Mouse (Mus musculus): ENCODE results near the gene Usp12.
A peak's percentile ranks its signal among the peaks of the same experiment; 100 is the strongest.

Gene Usp12

DNA sequence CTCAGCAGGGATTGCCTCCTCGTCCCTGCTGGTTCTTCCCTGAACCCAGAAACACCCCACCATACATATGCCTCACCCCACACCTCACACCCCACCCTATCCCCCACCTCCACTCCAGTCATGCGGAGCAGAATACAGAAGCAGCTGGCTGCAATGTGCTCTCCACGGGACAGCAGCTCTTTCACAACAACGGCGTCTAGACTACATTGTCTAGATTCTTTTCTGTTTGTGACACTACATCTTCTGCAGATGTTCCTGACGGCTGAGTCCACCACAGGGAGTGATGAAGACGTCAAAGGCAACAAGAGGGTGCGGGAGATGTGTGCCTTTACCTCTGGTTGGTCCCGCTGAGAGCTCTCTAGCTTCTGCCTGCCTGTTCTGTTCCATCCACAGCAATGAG is 3.2 kb upstream of the Usp12 start:
- no peak for DNase-seq (ENCODE audit: low spot score in 2 of 2)

DNA sequence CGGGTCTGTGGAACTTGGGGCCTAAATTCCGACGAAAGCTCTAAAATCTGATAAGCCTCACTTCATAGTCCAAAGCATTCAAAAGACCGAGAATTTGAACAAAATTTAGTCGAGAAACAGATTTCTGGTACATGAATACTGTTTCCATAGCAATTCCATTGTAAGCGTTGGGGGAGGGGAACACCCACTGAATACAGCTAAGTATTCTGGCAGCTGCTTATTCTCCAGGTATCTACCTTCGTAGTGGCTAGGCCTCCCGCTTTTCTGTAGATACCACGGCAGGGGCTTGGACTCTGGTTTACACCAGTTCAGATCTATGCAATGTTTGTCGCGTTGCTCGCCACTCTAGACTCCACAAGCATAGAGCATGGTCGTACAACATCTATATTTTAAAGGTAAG is 922 bp upstream of the Usp12 start:
- no peak for DNase-seq (ENCODE audit: low spot score in 2 of 2)

DNA sequence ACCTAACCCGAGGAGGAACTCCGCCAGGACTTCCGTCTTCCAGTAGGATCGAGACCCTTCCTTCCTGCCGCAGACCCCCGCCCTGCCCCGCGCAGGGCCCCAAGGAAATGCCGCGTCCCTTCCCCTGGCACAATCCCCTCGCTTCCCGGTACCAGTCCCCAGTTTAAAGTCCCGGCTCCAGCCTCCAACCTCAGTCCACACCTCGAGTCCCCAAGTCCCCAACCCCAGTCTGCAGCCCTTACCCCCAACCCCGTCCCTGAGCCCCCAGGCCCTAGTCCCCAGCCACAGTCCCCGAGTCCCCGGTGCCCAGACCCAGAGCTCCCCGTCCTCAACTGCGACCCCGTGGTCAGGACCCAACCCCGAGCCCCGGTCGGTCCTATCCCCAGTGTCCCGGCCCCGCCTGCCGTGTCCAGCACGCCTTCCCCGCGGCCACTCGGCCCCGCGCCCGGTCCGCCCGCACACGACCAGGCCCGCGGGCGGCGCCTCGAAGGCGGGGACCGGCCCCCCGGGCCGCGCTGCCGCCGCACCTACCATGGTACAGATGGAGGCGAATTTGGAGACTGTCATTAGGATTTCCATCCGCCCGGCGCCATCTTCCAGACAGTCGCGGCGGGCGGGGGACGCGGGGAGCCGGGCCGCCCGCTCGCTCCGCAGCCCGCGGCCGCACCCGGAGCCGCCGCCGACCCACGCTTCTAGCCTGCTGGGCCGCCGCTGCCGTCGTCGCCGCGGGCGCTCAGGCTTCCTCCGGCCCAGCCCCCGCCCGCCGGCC is 538 bp downstream of the Usp12 start:
- no peak for DNase-seq (ENCODE audit: low spot score in 2 of 2)

DNA sequence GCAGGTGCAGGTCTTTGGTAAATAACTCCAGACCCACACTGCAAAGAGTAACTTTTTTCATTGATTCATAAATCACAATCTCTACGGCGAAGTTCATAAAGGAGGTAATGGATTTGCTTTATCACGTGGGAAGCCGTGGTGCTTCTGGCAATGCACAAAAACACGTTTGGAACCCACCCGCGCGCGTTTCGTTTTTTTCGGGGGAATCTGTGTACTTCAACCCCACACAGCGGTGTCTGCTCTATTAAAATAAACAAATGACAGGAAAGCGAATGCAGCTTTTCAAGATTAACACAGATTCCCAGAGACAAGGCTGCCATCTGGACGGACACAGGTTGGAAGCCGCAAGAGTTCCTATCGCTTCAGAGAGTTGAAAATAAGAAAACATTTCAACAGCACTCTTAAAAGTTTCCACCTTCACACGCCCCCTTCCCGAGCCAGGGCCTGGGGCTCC is 1.1 kb downstream of the Usp12 start:
- DNase-seq (ENCODE audit: low spot score in 2 of 2) = no peak

DNA sequence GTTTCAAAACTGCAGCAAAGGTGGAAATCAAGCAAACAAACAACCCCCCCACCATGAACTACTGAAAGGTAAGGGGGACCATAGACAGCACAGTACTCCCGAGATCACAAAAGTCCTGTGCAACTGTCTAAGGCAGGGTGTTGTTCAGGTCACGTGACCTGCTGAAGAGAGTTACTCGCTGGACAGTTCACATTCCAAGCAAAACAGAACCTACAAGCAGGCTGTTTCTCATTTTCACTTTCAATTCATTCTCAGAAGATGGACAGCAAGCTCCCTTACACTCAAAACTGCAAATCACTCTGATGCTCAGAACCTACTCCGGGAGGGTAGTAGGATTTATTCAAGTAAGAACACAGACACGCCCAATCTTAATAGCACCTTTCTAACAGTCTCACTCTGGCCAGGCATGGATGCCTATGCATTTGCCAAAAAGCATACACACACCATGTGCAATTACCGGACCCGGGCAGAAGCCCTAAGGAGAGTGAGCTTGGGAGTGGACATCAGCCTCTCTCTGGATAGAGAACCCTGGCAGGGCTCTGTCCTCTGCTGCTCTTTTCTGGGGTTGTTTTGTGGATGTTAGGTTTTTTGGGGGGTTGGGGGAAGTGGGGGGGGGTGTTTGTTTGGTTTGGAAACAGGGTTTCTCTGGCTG is 2.5 kb downstream of the Usp12 start:
- DNase-seq (ENCODE audit: low spot score in 2 of 2) = no peak

DNA sequence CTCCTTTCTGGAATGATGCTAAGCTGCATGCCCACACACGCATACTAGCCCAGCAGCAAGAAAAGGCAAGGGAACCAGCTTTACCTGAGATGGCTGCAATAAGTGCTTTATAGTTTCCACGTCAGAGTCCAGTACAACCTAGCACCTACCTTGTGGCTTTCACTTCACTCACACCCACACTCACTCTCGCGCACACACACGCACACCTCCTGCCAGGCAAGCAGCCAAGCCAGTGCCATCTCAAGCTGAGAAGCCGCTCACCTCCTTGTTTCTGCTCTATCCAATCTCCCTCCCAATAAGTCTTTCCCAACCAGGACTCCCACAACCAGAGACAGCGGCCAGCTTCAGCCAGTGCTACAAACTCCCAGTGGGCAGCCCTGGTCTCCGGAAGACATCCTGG is 3.9 kb downstream of the Usp12 start:
- peak; percentile 39 to 56 for DNase-seq (ENCODE audit: low spot score in 2 of 2)

DNA sequence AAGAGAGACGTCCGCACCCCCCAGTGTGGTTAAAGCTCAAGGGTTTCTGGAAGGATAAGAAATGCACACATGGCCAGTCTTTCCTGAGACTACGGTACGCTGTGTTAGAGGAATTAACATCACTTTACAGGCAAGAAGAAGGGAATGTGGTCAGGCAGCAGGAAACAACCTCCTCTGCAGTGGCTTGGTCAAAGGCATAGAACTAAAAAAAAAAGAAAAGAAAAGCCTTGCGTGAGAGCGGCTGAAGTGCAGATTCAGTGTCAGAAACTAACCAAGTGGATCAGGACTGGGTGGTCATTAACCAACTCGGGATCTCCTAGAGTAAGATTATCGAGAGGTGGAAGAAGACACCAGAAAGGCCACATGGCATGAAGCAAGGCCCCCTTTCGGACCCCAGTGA is 5.4 kb downstream of the Usp12 start:
- DNase-seq (ENCODE audit: low spot score in 2 of 2) = no peak

DNA sequence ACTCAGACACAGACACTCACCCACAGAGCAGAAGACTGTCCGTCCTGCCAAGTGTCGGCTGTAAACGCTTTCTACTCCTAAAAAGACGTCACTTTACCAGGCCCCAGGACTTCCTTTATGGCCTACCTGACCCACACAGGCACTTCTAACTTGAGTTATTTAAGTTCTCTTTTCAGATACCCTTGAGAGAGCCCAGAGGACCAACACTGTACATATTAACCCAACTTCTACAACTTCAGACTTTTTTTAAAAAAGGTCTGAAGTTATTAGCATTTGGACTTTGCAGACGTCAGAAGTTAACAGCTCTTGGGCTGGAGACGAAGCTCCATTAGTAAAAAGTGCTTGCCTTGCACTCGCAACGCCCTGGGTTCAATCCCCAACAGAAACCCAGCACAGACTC is 8.7 kb downstream of the Usp12 start:
- no peak for DNase-seq (ENCODE audit: low spot score in 2 of 2)

DNA sequence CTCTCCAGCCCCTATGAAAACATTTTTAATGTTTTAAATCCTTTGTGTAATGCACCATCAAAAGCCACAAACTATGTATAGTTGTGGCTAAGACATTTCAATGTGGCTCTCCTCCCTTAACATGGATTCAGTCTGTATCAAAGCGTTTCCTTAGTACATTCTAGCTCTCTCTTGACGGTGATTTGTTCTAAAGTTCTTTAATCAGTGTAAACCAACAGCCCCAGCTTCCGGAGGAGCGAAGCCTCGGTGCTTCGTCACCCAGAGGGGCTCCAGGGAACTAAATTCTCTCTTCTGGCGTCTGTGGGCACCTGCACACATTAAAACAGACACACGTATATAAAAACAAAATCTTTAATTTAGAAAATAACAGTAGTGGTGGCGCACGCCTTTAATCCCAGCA is 10.9 kb downstream of the Usp12 start:
- DNase-seq (ENCODE audit: low spot score in 2 of 2) = no peak

DNA sequence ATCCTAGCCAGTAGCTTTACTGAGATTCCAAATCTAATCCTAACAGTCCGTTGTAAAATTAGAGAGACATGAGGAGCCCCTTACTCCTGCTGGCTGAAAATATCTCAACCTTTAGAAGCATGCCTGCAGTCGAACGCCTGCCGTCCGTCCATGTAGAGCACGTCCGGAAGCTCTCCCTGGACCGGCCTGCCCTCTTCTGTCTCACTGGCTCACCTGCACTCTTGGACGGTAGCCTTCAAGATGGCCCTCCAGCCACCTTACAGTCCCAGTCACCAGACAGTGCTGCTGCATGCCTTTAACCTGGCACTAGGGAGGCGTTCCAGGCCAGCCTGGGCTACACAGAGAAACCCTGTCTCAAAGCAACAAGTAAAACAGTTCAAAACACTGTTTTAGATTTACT is 11.5 kb downstream of the Usp12 start:
- no peak for DNase-seq (ENCODE audit: low spot score in 2 of 2)

DNA sequence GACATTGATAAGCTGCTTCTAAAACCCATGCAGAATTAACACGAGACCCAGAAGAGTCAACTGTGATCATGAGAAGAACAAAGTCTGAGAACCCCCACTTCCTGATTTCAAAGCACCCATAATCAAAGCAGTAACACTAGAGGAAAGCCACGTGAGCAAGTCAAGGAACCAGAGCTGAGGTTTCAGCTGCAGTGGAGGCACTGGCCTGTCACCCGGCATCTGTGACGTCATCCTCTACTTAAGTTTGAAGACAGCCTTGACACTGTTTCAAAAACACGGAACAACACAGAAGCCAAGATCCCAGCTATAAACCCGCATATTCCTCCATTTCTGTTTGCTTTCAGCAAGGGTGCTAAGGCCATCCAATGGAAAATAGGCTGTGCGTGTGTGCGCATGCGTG is 13.1 kb downstream of the Usp12 start:
- peak; percentile 77 to 83 for DNase-seq (ENCODE audit: low spot score in 2 of 2)

DNA sequence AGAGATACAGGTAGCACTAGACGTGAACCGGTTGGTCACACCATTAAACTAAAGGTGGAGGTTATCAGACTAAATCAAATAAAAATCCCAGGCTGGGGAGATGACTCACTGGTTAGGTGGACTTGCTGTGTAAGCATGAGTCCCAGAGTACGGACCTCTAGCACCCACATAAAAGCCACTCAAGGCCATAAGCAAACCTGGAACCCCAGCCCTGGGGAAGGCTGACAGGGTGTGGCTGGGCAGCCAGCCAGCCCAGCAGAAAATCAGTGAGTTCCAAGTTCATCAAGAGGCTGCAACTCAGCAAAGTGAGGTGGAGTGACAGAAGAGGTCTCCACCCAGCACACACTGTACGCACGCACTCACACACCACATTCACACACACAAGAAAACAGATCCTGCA is 14.9 kb downstream of the Usp12 start:
- DNase-seq (ENCODE audit: low spot score in 2 of 2) = no peak

DNA sequence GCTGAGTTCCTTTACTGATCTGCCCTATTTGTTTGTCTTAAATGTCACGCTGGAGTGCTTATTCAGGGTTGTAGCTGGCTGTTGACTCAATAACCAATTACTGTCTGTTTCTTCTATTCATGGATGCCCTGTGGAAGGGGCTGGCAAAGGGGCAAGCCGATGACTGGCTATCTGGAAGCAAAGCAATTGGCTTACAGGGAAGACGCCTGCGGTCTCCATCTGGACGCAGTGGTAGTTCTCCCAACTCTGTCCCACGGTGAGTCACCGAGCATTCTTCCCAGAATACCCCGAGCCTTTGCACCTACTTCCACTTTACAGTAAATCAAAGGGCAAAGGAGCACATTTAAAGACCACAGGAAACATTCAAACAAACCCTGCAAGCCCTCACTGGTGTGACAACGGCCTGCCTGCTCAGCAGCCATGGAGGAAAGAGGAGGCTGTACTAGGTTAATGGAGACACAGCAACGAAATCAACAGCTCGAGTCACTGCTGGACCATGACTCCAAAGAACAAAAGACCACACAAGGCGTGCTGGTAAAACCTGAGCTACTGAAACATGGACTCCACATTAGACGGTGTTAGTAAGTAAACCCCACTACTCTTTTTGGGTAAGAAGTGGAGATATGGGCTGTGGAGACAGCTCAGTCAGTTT is 17.7 kb downstream of the Usp12 start:
- no peak for DNase-seq (ENCODE audit: low spot score in 2 of 2)

DNA sequence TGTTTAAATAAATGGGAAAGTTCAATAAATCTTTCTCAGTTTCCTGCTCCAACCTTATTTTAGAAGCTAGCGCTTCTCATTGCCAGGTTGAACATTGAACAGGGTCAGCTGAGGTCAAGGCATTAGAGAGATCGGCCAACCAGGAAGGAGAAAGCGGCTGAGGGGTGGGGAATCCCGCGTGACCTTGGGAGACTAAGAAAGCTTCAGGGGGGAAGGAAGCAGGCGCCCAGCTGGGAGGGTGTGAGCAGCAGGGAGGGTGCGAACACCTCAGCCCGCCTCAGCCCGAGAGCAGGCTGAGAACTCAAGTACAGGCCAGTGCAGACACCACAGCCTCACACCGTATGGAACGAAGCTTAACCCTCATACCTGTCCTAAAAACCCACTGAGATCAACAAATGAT is 22.8 kb downstream of the Usp12 start:
- peak; percentile 50 to 55 for DNase-seq (ENCODE audit: low spot score in 2 of 2)

DNA sequence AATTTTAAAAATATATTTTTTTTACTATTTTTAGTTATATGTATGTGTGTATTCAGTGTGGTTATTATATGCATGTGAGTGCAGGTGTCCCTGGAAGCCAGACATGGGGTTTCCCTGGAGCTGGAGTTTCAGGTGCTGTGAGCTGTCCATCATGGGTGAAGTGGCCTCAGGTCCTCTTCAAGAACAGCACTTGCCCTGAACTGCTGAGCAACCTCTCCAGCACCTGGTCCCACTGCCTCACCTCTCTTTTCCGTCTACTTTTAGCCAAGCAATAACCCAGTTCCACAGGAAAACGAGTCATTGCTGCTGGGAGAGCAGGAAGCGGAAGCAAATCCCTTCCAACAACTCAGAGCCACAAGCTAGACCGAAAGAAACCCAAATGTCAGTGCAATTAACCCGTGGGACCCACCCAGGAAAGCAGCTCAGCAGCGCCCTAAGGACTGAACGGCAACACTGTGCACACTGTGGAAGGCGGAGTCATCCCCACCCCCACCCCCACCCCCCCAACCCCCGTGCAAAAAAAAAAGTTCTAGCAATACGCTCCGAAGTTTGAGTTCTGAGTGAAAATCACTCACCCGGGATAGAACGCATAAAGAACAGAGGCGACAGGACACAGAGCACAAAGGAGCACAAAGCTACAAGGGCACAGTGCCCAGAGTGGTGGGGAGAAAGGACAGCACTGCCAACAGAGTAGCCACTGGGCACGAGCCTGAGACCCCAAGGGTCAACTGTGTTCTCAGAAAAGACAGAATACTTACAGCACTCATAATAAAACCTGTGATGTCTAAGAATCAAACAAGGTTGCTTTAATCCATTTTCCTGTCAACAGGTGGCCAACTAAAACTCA is 24.6 kb downstream of the Usp12 start:
- DNase-seq (ENCODE audit: low spot score in 2 of 2) = no peak

DNA sequence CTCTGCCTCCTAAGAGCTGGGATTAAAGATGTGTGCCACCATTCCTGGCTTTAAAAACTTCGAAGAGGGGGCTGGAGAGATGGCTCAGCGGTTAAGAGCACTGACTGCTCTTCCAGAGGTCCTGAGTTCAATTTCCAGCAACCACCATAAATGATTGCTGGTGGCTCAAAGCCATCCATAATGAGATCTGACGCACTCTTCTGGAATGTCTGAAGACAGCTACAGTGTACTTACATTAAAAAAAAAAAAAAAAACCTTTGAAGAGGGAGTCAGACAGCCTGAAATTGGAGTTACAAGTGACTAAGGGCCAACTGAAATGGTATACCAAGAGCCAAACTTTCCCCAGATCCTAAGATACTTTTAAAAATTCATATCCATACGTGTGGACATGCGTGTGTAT is 29.0 kb downstream of the Usp12 start:
- no peak for DNase-seq (ENCODE audit: low spot score in 2 of 2)

DNA sequence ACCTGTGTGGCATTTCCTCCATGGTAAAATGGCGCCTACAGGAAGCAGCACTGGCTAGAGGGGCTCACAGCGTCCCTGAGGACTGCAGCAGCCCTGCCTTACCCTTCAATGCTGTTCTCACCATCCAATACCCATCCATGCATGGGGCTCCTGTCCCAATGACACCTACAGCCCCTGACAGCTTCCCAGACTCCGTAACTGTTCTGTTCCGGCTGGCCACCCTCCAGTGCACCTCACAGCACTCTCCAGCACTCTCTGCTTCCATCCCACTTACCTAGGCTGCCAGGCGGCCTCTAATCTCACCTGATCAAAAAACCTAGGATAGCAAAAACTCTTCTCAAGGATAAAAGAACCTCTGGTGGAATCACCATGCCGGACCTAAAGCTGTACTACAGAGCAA is 35.6 kb downstream of the Usp12 start:
- no peak for DNase-seq (ENCODE audit: low spot score in 2 of 2)

DNA sequence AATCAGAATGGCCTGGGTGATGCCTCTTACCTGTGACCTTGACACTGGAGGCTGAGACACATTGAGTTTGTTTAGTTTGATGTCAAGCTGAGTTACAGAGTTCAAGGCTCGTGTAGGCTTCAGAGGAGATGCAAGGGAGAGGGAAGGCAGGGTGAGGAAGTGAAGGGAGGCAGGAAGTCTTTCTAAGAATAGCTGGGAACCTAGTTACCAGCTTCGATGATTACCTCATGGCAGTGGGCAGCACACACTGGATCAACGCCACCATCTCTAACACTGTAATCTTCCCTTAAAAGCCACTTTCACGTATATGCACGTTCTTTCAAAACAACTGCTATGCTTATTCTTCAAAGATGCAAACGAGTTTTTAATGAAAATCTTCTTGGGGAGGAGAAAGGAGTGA is 36.9 kb downstream of the Usp12 start:
- DNase-seq (ENCODE audit: low spot score in 2 of 2) = no peak

DNA sequence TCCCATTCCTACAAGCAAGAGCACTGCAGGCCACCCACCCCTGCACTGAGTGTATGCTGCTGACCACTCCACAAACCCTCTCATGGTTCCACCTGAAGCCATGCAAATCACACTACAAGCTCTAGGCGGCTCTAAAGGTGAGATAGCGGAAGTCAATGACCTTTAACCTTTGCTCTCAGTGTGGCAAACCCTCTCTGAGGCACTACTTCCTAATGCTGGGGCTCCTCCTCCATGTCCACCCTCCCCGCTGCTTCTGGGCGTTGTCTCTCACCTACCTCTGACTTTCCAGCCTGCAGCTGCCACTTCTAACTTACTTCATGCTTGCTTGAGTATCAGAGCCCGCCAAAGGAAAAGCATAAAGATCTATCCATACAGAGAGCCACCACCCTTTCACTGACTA is 37.5 kb downstream of the Usp12 start:
- DNase-seq (ENCODE audit: low spot score in 2 of 2) = no peak

DNA sequence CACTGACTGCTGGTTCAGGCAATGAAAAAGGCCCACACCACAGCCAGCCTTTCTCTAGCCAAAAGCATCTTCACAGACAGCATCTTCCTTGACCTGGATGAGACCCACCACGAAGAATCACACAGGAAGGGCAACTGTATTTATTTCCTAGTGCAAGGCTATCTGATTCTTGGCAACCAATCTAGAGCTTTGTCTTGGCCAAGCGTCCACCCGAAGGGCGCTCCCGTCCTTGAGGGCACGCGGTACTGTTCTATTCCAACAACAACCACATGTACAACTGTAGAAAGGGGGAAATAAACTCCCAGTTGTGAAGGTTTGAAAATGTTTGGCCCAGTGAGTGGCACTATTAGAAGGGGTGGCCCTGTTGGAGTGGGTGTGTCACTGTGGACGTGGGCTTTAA is 41.6 kb downstream of the Usp12 start:
- DNase-seq (ENCODE audit: low spot score in 2 of 2) = no peak

DNA sequence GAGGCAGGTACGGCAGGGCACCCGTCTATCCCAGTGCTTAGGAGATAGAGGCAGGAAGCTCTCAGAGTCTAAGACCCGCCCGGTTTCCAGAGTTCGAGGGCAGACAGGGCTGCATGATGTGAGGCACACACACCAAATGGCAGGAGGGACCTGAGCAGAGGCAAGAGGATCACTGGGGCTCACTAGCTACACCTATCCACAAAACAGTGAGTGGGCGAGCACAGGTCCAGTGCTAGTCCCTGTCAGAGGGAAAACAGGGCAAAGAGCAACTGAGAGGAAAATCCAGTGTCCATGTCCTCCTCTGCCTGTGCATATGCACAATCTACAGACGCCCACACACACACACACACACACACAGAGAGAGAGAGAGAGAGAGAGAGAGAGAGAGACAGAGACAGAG is 43.8 kb downstream of the Usp12 start:
- no peak for DNase-seq (ENCODE audit: low spot score in 2 of 2)

DNA sequence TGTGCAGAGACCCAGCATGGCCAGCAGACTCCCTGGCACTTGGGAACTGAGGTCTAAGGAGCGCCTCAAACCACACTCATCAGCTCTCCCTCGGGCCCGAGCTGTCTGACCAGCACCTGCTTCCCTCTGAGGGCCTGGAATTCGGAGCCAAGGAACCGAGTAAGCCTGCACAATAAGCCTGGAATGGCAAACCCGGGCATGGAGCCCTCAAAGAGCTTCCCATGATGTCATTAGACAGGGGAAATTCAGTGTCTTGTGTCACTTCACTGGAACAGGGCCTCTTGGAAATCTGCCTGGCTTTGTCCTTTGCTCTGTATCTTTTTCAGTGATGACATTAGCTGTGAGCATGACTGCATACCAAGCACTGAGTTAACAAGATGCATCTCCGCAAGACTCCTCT is 44.5 kb downstream of the Usp12 start:
- no peak for DNase-seq (ENCODE audit: low spot score in 2 of 2)

Measured in natural killer cell, adult 2 months (primary cell).